Mouse (Mus musculus) kidney, embryonic 16.5 days (tissue): ENCODE results near the gene Tnks2. TPM values are rescaled to one million over a fixed set of nuclear protein-coding genes. Genes with fewer than 3 reads are reported as not detected.
"Not testable (repeated sequence)": the region's sequence is repeated elsewhere in the genome, so short reads cannot be mapped to it uniquely, and the experiment has no call there.

Experiments
- ATAC-seq: fragments of 200-750 bp; cut with Nextera tagmentation; 2 replicates; pipeline ENCODE4 v1.8.0; 2017; ENCODE audit warnings: moderate TSS enrichment; ENCODE audit not compliant: low FRiP score, low TSS enrichment
- H3K27ac ChIP-seq: fragments of 300-500 bp; sonication (generic); 2 replicates; pipeline ENCODE4 v1.5.1; 2014; ENCODE audit warnings: low read length
- H3K27me3 ChIP-seq: fragments of 300-500 bp; sonication (generic); 2 replicates; pipeline ENCODE4 v1.6.1; 2014; ENCODE audit warnings: low read length, control low read depth, mixed read lengths; ENCODE audit not compliant: insufficient read depth
- H3K36me3 ChIP-seq: fragments of 300-500 bp; sonication (generic); 2 replicates; pipeline ENCODE4 v1.6.1; 2014; ENCODE audit warnings: low read length, control low read depth, mixed read lengths; ENCODE audit not compliant: insufficient read depth
- H3K4me1 ChIP-seq: fragments of 300-500 bp; sonication (generic); 2 replicates; pipeline ENCODE4 v1.6.1; 2014; ENCODE audit warnings: low read length, control low read depth, mixed read lengths; ENCODE audit not compliant: insufficient read depth
- H3K4me2 ChIP-seq: fragments of 300-500 bp; sonication (generic); replicated peaks from 2 replicates; pipeline ENCODE4 v1.6.1; 2014; ENCODE audit warnings: low read depth, low read length
- H3K4me3 ChIP-seq: fragments of 300-500 bp; sonication (generic); 2 replicates; pipeline ENCODE4 v1.5.1; 2014; ENCODE audit warnings: mild to moderate bottlenecking, low read length
- H3K9ac ChIP-seq: fragments of 300-500 bp; sonication (generic); replicated peaks from 2 replicates; pipeline ENCODE4 v1.6.1; 2014; ENCODE audit warnings: low read length
- H3K9me3 ChIP-seq: fragments of 300-500 bp; sonication (generic); 2 replicates; pipeline ENCODE4 v1.6.1; 2016; ENCODE audit warnings: low read length, control low read depth
- WGBS: fragments of 180-500 bp; shearing (Covaris S2); extraction: QIAGEN DNeasy Blood & Tissue Kit; methylation state at CpG from one replicate; pipeline ENCODE4 v1.1.7; 2014; 5-methylcytosine and 5-hydroxymethylcytosine counted together
- polyA plus RNA-seq: library from polyadenylated mRNA; unstranded; fragments of >200 nt; fragmentation: Nextera tagmentation; extraction: Ambion mirVana; gene quantifications from 2 replicates; pipeline ENCODE4 v1.2.1, GENCODE M21; 2015

The Tnks2 gene
- polyA plus RNA-seq, 1 experiment from 2014 or later, result 41.9 TPM

GRCm38 (mm10) chr19:36821301-36821700 lies 12.7 kb upstream of the Tnks2 start:
- not testable (repeated sequence) for H3K9me3 ChIP-seq, H3K9ac ChIP-seq, H3K4me2 ChIP-seq, ATAC-seq, H3K4me1 ChIP-seq, H3K4me3 ChIP-seq, H3K27me3 ChIP-seq, H3K27ac ChIP-seq, H3K36me3 ChIP-seq
- 63% methylated on average over 6 of the region's 6 CpGs for WGBS

GRCm38 (mm10) chr19:36822701-36823100 lies 11.3 kb upstream of the Tnks2 start:
- no peak overlapping the region for H3K4me2 ChIP-seq
- WGBS, result 91% methylated on average over 4 of the region's 4 CpGs
- no peak for ATAC-seq
- peaks cover 10% of the 10 kb centered on the region for H3K4me1 ChIP-seq
- H3K27me3 ChIP-seq, result no peaks in the 10 kb centered on the region
- H3K27ac ChIP-seq, result no peak overlapping the region
- no peaks in the 10 kb centered on the region for H3K36me3 ChIP-seq
- H3K4me3 ChIP-seq, result no peak overlapping the region
- no peak overlapping the region for H3K9ac ChIP-seq
- H3K9me3 ChIP-seq, result no peaks in the 10 kb centered on the region

- WGBS, result 82% methylated on average over 5 of the region's 5 CpGs
- no peaks in the 10 kb centered on the region for H3K27me3 ChIP-seq
These were observed 6.4 kb upstream of the Tnks2 start for GRCm38 (mm10) chr19:36827650-36828049.

GRCm38 (mm10) chr19:36828322-36828721 lies 5.7 kb upstream of the Tnks2 start:
- H3K9me3 ChIP-seq, result no peaks in the 10 kb centered on the region
- no peaks in the 10 kb centered on the region for H3K27me3 ChIP-seq
- H3K4me1 ChIP-seq, result peaks cover 9% of the 10 kb centered on the region; the same call in 1 of the 2 replicates
- WGBS, result 64% methylated on average over 8 of the region's 8 CpGs
- no peak overlapping the region for H3K27ac ChIP-seq
- no peak overlapping the region for H3K4me3 ChIP-seq
- no peak overlapping the region for H3K9ac ChIP-seq
- ATAC-seq, result 0 out of 2 replicates have a peak, but pooled peaks have one; percentile 40
- H3K36me3 ChIP-seq, result no peaks in the 10 kb centered on the region
- H3K4me2 ChIP-seq, result no peak overlapping the region

More at GRCm38 (mm10) chr19:36827650-36828049, 6.4 kb upstream of the Tnks2 start:
- H3K27ac ChIP-seq, result no peak overlapping the region
- H3K4me2 ChIP-seq, result no peak overlapping the region
- no peak; the same call in 1 of the 2 replicates for ATAC-seq
- no peak overlapping the region for H3K9ac ChIP-seq
- no peaks in the 10 kb centered on the region for H3K36me3 ChIP-seq
- H3K4me1 ChIP-seq, result 0 out of 2 replicates have a peak, but pooled peaks cover 2% of the 10 kb centered on the region
- no peak overlapping the region for H3K4me3 ChIP-seq
- no peaks in the 10 kb centered on the region for H3K9me3 ChIP-seq

GRCm38 (mm10) chr19:36832951-36833787 lies 863 bp upstream of the Tnks2 start:
- Histone ChIP-seq H3K4me3 (peak overlapping the region; percentile 97), H3K27me3 (no peaks in the 10 kb centered on the region), H3K36me3 (0 out of 2 replicates have a peak, but pooled peaks cover 2% of the 10 kb centered on the region), H3K9me3 (no peaks in the 10 kb centered on the region), H3K27ac (peak overlapping the region; percentile 100), H3K4me1 (peaks cover 24% of the 10 kb centered on the region), H3K4me2 (peak overlapping the region; percentile 80), H3K9ac (peak overlapping the region; percentile 99)
- WGBS, result 6% methylated on average over 19 of the region's 19 CpGs
- ATAC-seq, result peak; percentile 77

GRCm38 (mm10) chr19:36834532-36835431 lies 750 bp downstream of the Tnks2 start:
- peak; percentile 50 for ATAC-seq
- H3K4me2 ChIP-seq, result peak overlapping the region; percentile 80
- under 1% methylated on average over 59 of the region's 62 CpGs for WGBS

GRCm38 (mm10) chr19:36836035-36836434 lies 2.0 kb downstream of the Tnks2 start:
- 35% methylated on average over 4 of the region's 4 CpGs for WGBS

More at GRCm38 (mm10) chr19:36834532-36835431, 750 bp downstream of the Tnks2 start:
- peak overlapping the region; percentile 97 for H3K4me3 ChIP-seq
- H3K9ac ChIP-seq, result peak overlapping the region; percentile 99
- H3K9me3 ChIP-seq, result no peaks in the 10 kb centered on the region
- peaks cover 16% of the 10 kb centered on the region; the same call in 1 of the 2 replicates for H3K36me3 ChIP-seq
- no peaks in the 10 kb centered on the region for H3K27me3 ChIP-seq
- peaks cover 24% of the 10 kb centered on the region for H3K4me1 ChIP-seq
- H3K27ac ChIP-seq, result peak overlapping the region; percentile 100

DNA sequence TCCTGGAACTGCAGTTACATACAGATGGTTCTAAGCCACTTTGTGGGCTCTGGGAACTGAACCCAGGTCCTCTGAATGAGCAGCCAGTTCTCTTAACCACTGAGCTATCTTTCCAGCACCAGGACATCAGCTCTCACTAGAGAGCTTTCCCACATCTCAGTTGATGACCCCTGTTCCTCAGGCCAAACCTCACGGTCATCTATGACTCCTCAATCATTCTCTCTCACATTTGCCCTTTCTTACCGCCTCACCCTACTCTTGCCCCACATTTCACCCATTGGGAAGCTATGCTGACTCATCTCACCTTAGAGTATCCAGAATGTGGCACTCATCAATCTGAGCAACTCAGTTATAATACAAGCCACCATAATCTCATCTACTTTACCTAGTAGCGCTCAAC lies 6.3 kb downstream of the Tnks2 start:
- no peak overlapping the region for H3K27ac ChIP-seq
- no peak overlapping the region for H3K4me2 ChIP-seq
- no peak overlapping the region for H3K4me3 ChIP-seq
- H3K4me1 ChIP-seq, result peaks cover 16% of the 10 kb centered on the region
- ATAC-seq, result no peak
- no peaks in the 10 kb centered on the region for H3K9me3 ChIP-seq
- 91% methylated on average over 3 of the region's 3 CpGs for WGBS
- peaks cover 36% of the 10 kb centered on the region for H3K36me3 ChIP-seq
- no peak overlapping the region for H3K9ac ChIP-seq
- no peaks in the 10 kb centered on the region for H3K27me3 ChIP-seq

More at GRCm38 (mm10) chr19:36836035-36836434, 2.0 kb downstream of the Tnks2 start:
- no peak for ATAC-seq
- peak overlapping the region; percentile 97 for H3K4me3 ChIP-seq
- H3K9me3 ChIP-seq, result no peaks in the 10 kb centered on the region
- peak overlapping the region; percentile 80 for H3K4me2 ChIP-seq
- H3K27ac ChIP-seq, result no peak overlapping the region
- peaks cover 22% of the 10 kb centered on the region; the same call in 1 of the 2 replicates for H3K36me3 ChIP-seq
- peaks cover 24% of the 10 kb centered on the region for H3K4me1 ChIP-seq
- peak overlapping the region; percentile 61 for H3K9ac ChIP-seq
- no peaks in the 10 kb centered on the region for H3K27me3 ChIP-seq

DNA sequence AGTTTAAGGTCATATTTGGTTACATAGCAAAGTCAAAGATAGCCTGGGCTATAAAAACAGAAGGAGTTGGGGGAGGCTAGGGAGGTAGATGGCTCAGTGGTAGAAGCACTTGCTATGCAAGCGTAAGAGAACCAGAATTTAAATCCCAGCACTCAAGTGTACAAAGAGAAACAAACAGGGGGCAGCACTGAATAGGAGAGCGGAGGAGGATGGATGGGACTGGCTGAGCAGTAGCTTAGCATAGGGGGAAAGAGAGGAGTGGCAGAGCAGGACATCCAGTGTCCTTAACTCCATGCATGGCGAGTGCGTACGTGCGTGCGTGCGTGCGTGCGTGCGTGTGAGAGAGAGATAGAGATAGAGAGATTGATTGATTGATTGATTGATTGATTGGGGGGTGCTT lies 9.8 kb downstream of the Tnks2 start:
- WGBS, result 94% methylated on average over 11 of the region's 11 CpGs
- Histone ChIP-seq H3K4me2 (no peak overlapping the region), H3K4me3 (no peak overlapping the region), H3K4me1 (no peaks in the 10 kb centered on the region), H3K9ac (no peak overlapping the region), H3K9me3 (no peaks in the 10 kb centered on the region), H3K36me3 (peaks cover 49% of the 10 kb centered on the region), H3K27me3 (no peaks in the 10 kb centered on the region), H3K27ac (no peak overlapping the region)
- ATAC-seq, result no peak
